Mouse (Mus musculus) heart, postnatal 0 days (tissue): ENCODE measurements around the gene Ptprn2. TPM values are rescaled to one million over a fixed set of nuclear protein-coding genes. Genes with fewer than 3 reads are reported as not detected.

Experiments used
- ATAC-seq: fragments of 200-750 bp; cut with Nextera tagmentation; 2 replicates; pipeline ENCODE4 v1.8.0; 2017; ENCODE audit warnings: low read depth, moderate number of reproducible peaks, moderate library complexity; ENCODE audit not compliant: insufficient read depth
- DNase-seq: peaks from one replicate; pipeline ENCODE4 v3.0.0-alpha.2; 2016; ENCODE audit warnings: low spot score
- H3K27ac ChIP-seq: fragments of 300-500 bp; sonication (generic); 2 replicates; pipeline ENCODE4 v1.5.1; 2014; ENCODE audit warnings: low read depth, mild to moderate bottlenecking
- H3K27me3 ChIP-seq: fragments of 300-500 bp; sonication (generic); 2 replicates; pipeline ENCODE4 v1.6.1; 2014; ENCODE audit warnings: low read length, mixed read lengths; ENCODE audit not compliant: control insufficient read depth, insufficient read depth
- H3K36me3 ChIP-seq: fragments of 300-500 bp; sonication (generic); replicated peaks from 2 replicates; pipeline ENCODE4 v1.6.1; 2014; ENCODE audit warnings: low read length, mixed read lengths; ENCODE audit not compliant: control insufficient read depth, insufficient read depth
- H3K4me1 ChIP-seq: fragments of 300-500 bp; sonication (generic); 2 replicates; pipeline ENCODE4 v1.6.1; 2014; ENCODE audit warnings: antibody characterized with exemption; ENCODE audit not compliant: control insufficient read depth, insufficient read depth
- H3K4me2 ChIP-seq: fragments of 300-500 bp; sonication (generic); 2 replicates; pipeline ENCODE4 v1.6.1; 2014; ENCODE audit warnings: low read depth, mild to moderate bottlenecking, low read length, moderate library complexity
- H3K4me3 ChIP-seq: fragments of 300-500 bp; sonication (generic); 2 replicates; pipeline ENCODE4 v1.5.1; 2014; ENCODE audit warnings: low read depth, low read length
- H3K9ac ChIP-seq: fragments of 300-500 bp; sonication (generic); replicated peaks from 2 replicates; pipeline ENCODE4 v1.6.1; 2014; ENCODE audit warnings: low read depth, low read length, mixed read lengths
- H3K9me3 ChIP-seq: fragments of 300-500 bp; sonication (generic); replicated peaks from 2 replicates; pipeline ENCODE4 v1.6.1; 2016; ENCODE audit warnings: low read length; ENCODE audit not compliant: control insufficient read depth
- CTCF ChIP-seq: IDR thresholded peaks from 2 replicates; pipeline ENCODE4 v1.5.1; 2016; ENCODE audit warnings: antibody characterized with exemption, control low read depth, low read depth
- EP300 ChIP-seq: IDR thresholded peaks from 2 replicates; pipeline ENCODE4 v1.6.1; 2016; ENCODE audit warnings: antibody characterized with exemption, low read depth
- WGBS: fragments of 180-500 bp; shearing (Covaris S2); extraction: QIAGEN DNeasy Blood & Tissue Kit; methylation state at CpG from one replicate; pipeline ENCODE4 v1.1.7; 2014; 5-methylcytosine and 5-hydroxymethylcytosine counted together
- polyA plus RNA-seq: library from polyadenylated mRNA; unstranded; fragments of >200 nt; fragmentation: Nextera tagmentation; extraction: Ambion mirVana; gene quantifications from 2 replicates; pipeline ENCODE4 v1.2.1, GENCODE M21; 2015
- total RNA-seq: library from RNA; depleted of rRNA; stranded (reverse); fragments of >200 nt; gene quantifications from 2 replicates; pipeline ENCODE4 v1.2.3, GENCODE M21; 2014; ENCODE audit warnings: low replicate concordance

Gene Ptprn2
- total and polyA plus RNA-seq, 2 experiments from 2014 or later = not detected

GRCm38 (mm10) chr12:117175072-117175681 lies 689.7 kb downstream of the Ptprn2 start:
- no peak overlapping the region for H3K9ac ChIP-seq
- H3K27me3 ChIP-seq = no peaks in the 10 kb centered on the region; the same call in none of the 2 replicates
- H3K4me3 ChIP-seq = no peak overlapping the region
- no peaks in the 10 kb centered on the region for H3K36me3 ChIP-seq
- WGBS = 89% methylated on average over 15 of the region's 15 CpGs
- TF ChIP-seq EP300 (no peak), CTCF (no peak)
- no peaks in the 10 kb centered on the region for H3K4me1 ChIP-seq
- ATAC-seq (no peak), DNase-seq (no peak)
- no peak overlapping the region for H3K4me2 ChIP-seq
- no peaks in the 10 kb centered on the region for H3K9me3 ChIP-seq
- H3K27ac ChIP-seq = no peak overlapping the region

GRCm38 (mm10) chr12:117176259-117176823 lies 690.8 kb downstream of the Ptprn2 start:
- no peak overlapping the region for H3K4me3 ChIP-seq
- H3K9me3 ChIP-seq = no peaks in the 10 kb centered on the region
- no peak overlapping the region for H3K4me2 ChIP-seq
- H3K9ac ChIP-seq = no peak overlapping the region
- H3K36me3 ChIP-seq = no peaks in the 10 kb centered on the region
- no peaks in the 10 kb centered on the region for H3K4me1 ChIP-seq
- TF ChIP-seq CTCF = no peak
- no peak for TF ChIP-seq EP300
- H3K27ac ChIP-seq = no peak overlapping the region
- WGBS = 88% methylated on average over 13 of the region's 13 CpGs
- H3K27me3 ChIP-seq = no peaks in the 10 kb centered on the region; the same call in none of the 2 replicates
- no peak for ATAC-seq
- no peak for DNase-seq

GRCm38 (mm10) chr12:117187167-117187566 lies 701.6 kb downstream of the Ptprn2 start:
- Histone ChIP-seq H3K4me3 (no peak overlapping the region), H3K4me2 (no peak overlapping the region), H3K27me3 (no peaks in the 10 kb centered on the region), H3K9me3 (no peaks in the 10 kb centered on the region), H3K27ac (no peak overlapping the region), H3K36me3 (no peaks in the 10 kb centered on the region), H3K9ac (no peak overlapping the region), H3K4me1 (no peaks in the 10 kb centered on the region)
- no peak for TF ChIP-seq EP300
- TF ChIP-seq CTCF = no peak
- 81% methylated on average over 3 of the region's 3 CpGs for whole genome bisulfite sequencing
- ATAC-seq (no peak), DNase-seq (no peak)

- no peak overlapping the region for H3K4me3 ChIP-seq
- H3K36me3 ChIP-seq = no peaks in the 10 kb centered on the region
- H3K27me3 ChIP-seq = no peaks in the 10 kb centered on the region
- H3K9me3 ChIP-seq = no peaks in the 10 kb centered on the region
- no peak overlapping the region for H3K27ac ChIP-seq
- no peak for DNase-seq
- H3K4me1 ChIP-seq = no peaks in the 10 kb centered on the region
- TF ChIP-seq CTCF (no peak), EP300 (no peak)
- no peak overlapping the region for H3K4me2 ChIP-seq
- no peak for ATAC-seq
- no peak overlapping the region for H3K9ac ChIP-seq
- 52% methylated on average over 4 of the region's 4 CpGs for whole genome bisulfite sequencing
These were observed 706.5 kb downstream of the Ptprn2 start for GRCm38 (mm10) chr12:117192001-117192400.

- H3K4me1 ChIP-seq = no peaks in the 10 kb centered on the region; the same call in 1 of the 2 replicates
- no peak overlapping the region for H3K27ac ChIP-seq
- no peak for TF ChIP-seq EP300
- no peak for TF ChIP-seq CTCF
- DNase-seq (peak; percentile 23), ATAC-seq (no peak)
- no peak overlapping the region for H3K4me2 ChIP-seq
- H3K27me3 ChIP-seq = no peaks in the 10 kb centered on the region
- no peak overlapping the region for H3K9ac ChIP-seq
- H3K4me3 ChIP-seq = no peak overlapping the region
- H3K9me3 ChIP-seq = no peaks in the 10 kb centered on the region
- WGBS = 18% methylated on average over 12 of the region's 12 CpGs
- H3K36me3 ChIP-seq = no peaks in the 10 kb centered on the region
These were observed 711.4 kb downstream of the Ptprn2 start for GRCm38 (mm10) chr12:117196721-117197425.
